Mouse (Mus musculus): ENCODE results near the gene Diaph2. TPM values are rescaled to one million over a fixed set of nuclear protein-coding genes. Genes with fewer than 3 reads are reported as not detected.

Diaph2 gene
- polyA plus RNA-seq, 1 experiment, result 5.0 TPM

DNA sequence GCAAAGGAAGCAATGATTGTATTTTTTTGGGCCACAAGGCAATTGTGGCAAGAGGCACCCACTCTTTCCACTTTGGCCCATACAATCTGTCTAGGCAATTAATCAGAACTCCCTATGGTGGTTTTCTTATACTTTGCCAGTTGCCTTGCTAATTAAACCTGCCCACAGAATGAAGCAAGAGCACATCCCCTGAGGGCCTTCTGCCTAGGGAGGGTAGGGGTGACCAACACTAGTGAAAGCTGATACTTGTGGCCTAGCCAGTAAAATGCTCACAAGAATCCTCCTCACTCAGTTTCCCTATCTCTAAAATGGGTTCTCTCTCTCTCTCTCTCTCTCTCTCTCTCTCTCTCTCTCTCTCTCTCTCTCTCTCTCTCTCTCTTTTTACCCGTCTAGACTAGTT, 440 bp upstream of the Diaph2 start:
- WGBS, result 22% methylated on average over 1 of the region's 1 CpGs
- peak in 1 of 2 experiments; percentile 5 for DNase-seq
- no peak for TF ChIP-seq POLR2A (IDR thresholded peaks at IDR 0.05; ENCODE audit: borderline replicate concordance, insufficient read depth, low read length)
- TF ChIP-seq CTCF (IDR thresholded peaks at IDR 0.05; ENCODE audit: borderline replicate concordance, insufficient read depth, low read depth, low read length), result no peak
- Histone ChIP-seq H3K4me3 (replicated peaks; ENCODE audit: insufficient read depth, low read depth, low read length) (peak overlapping the region; percentile 63), H3K4me1 (ENCODE audit: control insufficient read depth, insufficient read depth, low read length) (no peaks in the 10 kb centered on the region), H3K27me3 (ENCODE audit: control insufficient read depth, insufficient read depth, low read length) (no peaks in the 10 kb centered on the region), H3K27ac (ENCODE audit: insufficient read depth, low read length) (no peak overlapping the region)

DNA sequence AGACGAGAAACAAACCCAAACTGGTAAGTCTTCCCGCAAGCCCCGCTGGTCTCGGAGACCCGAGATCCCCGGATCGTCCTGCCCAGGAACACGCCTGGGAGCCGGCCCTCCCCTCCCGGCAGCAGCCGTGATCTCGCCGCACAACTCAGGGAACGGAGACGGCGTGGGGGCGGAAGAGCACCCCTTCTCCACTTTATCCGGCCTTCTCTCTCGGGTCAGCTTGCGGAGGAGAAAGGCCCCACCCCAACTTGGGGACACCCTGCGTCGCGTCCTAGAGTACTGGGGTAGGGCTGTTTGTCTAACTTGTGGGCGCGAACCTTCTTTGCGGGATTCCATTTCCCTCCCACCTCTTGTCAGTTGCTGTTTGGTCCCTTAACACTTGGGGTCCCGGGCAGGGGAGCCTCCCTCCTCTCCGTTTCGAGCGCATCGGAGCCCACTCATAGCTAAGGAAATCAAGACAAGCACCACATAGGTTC, 590 bp downstream of the Diaph2 start:
- WGBS, result 5% methylated on average over 31 of the region's 31 CpGs
- peak overlapping the region; percentile 44; the same call in 1 of the 2 replicates for H3K27ac ChIP-seq (ENCODE audit: insufficient read depth, low read length)
- no peak for DNase-seq
- no peaks in the 10 kb centered on the region for H3K27me3 ChIP-seq (ENCODE audit: control insufficient read depth, insufficient read depth, low read length)
- no peaks in the 10 kb centered on the region for H3K4me1 ChIP-seq (ENCODE audit: control insufficient read depth, insufficient read depth, low read length)
- H3K4me3 ChIP-seq (replicated peaks; ENCODE audit: insufficient read depth, low read depth, low read length), result peak overlapping the region; percentile 63
- no peak for TF ChIP-seq POLR2A (IDR thresholded peaks at IDR 0.05; ENCODE audit: borderline replicate concordance, insufficient read depth, low read length)
- TF ChIP-seq CTCF (IDR thresholded peaks at IDR 0.05; ENCODE audit: borderline replicate concordance, insufficient read depth, low read depth, low read length), result no peak

DNA sequence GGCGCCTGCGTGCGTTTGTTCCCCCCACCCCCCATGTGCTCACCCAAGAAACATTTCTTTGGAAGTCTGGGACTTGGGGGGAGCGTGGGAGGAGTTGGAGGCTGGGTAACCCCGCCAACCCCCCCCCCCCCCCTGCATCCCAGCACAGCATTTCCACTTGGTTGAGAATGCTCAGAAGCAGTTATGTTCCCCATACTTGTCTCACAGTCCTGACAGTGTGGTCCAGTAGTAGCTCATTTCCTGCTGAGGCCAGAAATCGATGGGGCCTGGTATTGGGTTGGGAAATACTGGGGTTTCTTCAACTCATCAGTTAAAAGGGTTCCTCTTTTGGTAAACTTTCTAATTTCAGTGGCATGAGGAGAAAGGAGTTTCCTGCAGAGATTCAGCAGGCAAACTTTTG, 1.1 kb downstream of the Diaph2 start:
- WGBS, result 4% methylated on average over 6 of the region's 6 CpGs
- Histone ChIP-seq H3K4me1 (ENCODE audit: control insufficient read depth, insufficient read depth, low read length) (no peaks in the 10 kb centered on the region), H3K27me3 (ENCODE audit: control insufficient read depth, insufficient read depth, low read length) (no peaks in the 10 kb centered on the region), H3K4me3 (replicated peaks; ENCODE audit: insufficient read depth, low read depth, low read length) (peak overlapping the region; percentile 63), H3K27ac (ENCODE audit: insufficient read depth, low read length) (no peak overlapping the region)
- no peak for TF ChIP-seq CTCF (IDR thresholded peaks at IDR 0.05; ENCODE audit: borderline replicate concordance, insufficient read depth, low read depth, low read length)
- TF ChIP-seq POLR2A (IDR thresholded peaks at IDR 0.05; ENCODE audit: borderline replicate concordance, insufficient read depth, low read length), result no peak
- no peak for DNase-seq

- no peak overlapping the region for H3K27ac ChIP-seq (ENCODE audit: insufficient read depth, low read length)
- DNase-seq, result peak in 1 of 2 experiments; percentile 23
- no peaks in the 10 kb centered on the region for H3K4me1 ChIP-seq (ENCODE audit: control insufficient read depth, insufficient read depth, low read length)
- H3K27me3 ChIP-seq (ENCODE audit: control insufficient read depth, insufficient read depth, low read length), result no peaks in the 10 kb centered on the region
- no peak overlapping the region for H3K4me3 ChIP-seq (replicated peaks; ENCODE audit: insufficient read depth, low read depth, low read length)
- no peak for TF ChIP-seq CTCF (IDR thresholded peaks at IDR 0.05; ENCODE audit: borderline replicate concordance, insufficient read depth, low read depth, low read length)
These were observed 7.1 kb downstream of the Diaph2 start for GRCm38 (mm10) chrX:129756606-129757005.

DNA sequence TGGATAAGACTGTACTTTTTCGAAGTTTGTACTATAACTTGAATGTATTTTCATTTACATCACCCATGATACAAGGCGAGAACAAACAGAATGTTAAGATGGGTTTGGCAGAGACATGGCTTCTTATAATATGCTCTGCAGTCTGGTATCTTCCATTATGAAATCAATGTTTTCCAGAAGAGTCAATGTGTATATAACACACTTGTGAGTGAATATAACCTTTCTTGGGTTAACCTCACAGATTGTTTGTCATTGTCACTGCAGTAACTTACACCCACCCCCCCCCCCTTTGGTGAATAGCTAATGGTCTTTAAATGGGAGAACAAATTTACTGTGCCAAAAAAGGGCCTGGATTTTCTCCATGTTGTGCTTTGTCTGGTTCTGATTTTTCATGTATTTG, 13.1 kb downstream of the Diaph2 start:
- Histone ChIP-seq H3K4me3 (replicated peaks; ENCODE audit: insufficient read depth, low read depth, low read length) (no peak overlapping the region), H3K4me1 (ENCODE audit: control insufficient read depth, insufficient read depth, low read length) (no peaks in the 10 kb centered on the region; the same call in 1 of the 2 replicates), H3K27me3 (ENCODE audit: control insufficient read depth, insufficient read depth, low read length) (no peaks in the 10 kb centered on the region), H3K27ac (ENCODE audit: insufficient read depth, low read length) (no peak overlapping the region)
- no peak for DNase-seq
- WGBS, result 89% methylated on average over 2 of the region's 2 CpGs
- TF ChIP-seq CTCF (IDR thresholded peaks at IDR 0.05; ENCODE audit: borderline replicate concordance, insufficient read depth, low read depth, low read length) (no peak), POLR2A (IDR thresholded peaks at IDR 0.05; ENCODE audit: borderline replicate concordance, insufficient read depth, low read length) (no peak)

DNA sequence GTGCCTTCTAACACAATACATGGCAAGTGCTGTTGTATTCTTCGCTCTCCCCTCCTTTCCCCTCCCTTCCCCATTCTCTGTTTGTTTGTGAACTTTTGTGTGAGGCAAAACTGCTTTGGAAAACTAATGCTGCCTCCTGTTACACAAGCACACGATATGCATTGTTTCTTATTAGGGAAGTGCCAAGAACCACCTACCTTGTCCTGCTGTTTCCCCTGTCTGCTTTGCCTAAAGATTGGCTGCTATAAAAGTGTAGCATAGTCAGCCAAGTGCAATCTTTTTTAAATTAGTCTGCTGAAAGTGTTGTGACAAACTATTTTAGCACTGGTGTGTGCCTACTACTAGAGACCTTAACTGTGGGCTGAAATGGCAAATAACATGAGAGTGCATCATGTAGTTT, 15.8 kb downstream of the Diaph2 start:
- Histone ChIP-seq H3K4me1 (ENCODE audit: control insufficient read depth, insufficient read depth, low read length) (no peaks in the 10 kb centered on the region; the same call in 1 of the 2 replicates), H3K4me3 (replicated peaks; ENCODE audit: insufficient read depth, low read depth, low read length) (no peak overlapping the region), H3K27me3 (ENCODE audit: control insufficient read depth, insufficient read depth, low read length) (no peaks in the 10 kb centered on the region), H3K27ac (ENCODE audit: insufficient read depth, low read length) (no peak overlapping the region)
- no peak for TF ChIP-seq CTCF (IDR thresholded peaks at IDR 0.05; ENCODE audit: borderline replicate concordance, insufficient read depth, low read depth, low read length)
- no peak for TF ChIP-seq POLR2A (IDR thresholded peaks at IDR 0.05; ENCODE audit: borderline replicate concordance, insufficient read depth, low read length)
- WGBS, result 50% methylated on average over 2 of the region's 2 CpGs
- peak in 1 of 2 experiments; percentile 46 for DNase-seq

DNA sequence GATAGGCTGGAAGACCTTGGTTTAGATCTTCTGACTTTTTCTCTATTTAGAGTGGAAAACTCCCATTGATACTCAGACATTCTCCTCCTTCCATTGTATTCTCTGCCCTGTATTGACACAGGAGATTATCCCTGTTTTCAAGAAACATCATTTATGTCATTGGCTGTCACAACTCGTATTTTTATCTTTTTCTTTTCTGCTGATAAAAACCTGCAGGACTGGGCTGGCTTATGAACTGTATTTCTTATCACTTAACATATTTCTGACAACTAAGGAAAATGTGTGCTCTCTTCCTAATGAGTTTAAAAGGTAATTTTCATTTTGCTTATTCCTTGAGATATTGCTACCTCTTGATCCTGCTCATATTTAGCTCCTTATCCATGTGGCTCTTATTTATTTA, 17.3 kb downstream of the Diaph2 start:
- Histone ChIP-seq H3K4me3 (replicated peaks; ENCODE audit: insufficient read depth, low read depth, low read length) (no peak overlapping the region), H3K27me3 (ENCODE audit: control insufficient read depth, insufficient read depth, low read length) (no peaks in the 10 kb centered on the region), H3K4me1 (ENCODE audit: control insufficient read depth, insufficient read depth, low read length) (no peaks in the 10 kb centered on the region; the same call in 1 of the 2 replicates), H3K27ac (ENCODE audit: insufficient read depth, low read length) (no peak overlapping the region)
- TF ChIP-seq CTCF (IDR thresholded peaks at IDR 0.05; ENCODE audit: borderline replicate concordance, insufficient read depth, low read depth, low read length) (no peak), POLR2A (IDR thresholded peaks at IDR 0.05; ENCODE audit: borderline replicate concordance, insufficient read depth, low read length) (no peak)
- WGBS, result 88% methylated on average over 1 of the region's 1 CpGs
- DNase-seq, result no peak

GRCm38 (mm10) chrX:129770625-129771024, 21.1 kb downstream of the Diaph2 start:
- no peaks in the 10 kb centered on the region for H3K4me1 ChIP-seq (ENCODE audit: control insufficient read depth, insufficient read depth, low read length)
- no peak for DNase-seq
- no peak overlapping the region for H3K4me3 ChIP-seq (replicated peaks; ENCODE audit: insufficient read depth, low read depth, low read length)
- H3K27me3 ChIP-seq (ENCODE audit: control insufficient read depth, insufficient read depth, low read length), result no peaks in the 10 kb centered on the region
- WGBS, result 26% methylated on average over 2 of the region's 2 CpGs
- no peak overlapping the region for H3K27ac ChIP-seq (ENCODE audit: insufficient read depth, low read length)
- TF ChIP-seq CTCF (IDR thresholded peaks at IDR 0.05; ENCODE audit: borderline replicate concordance, insufficient read depth, low read depth, low read length) (no peak), POLR2A (IDR thresholded peaks at IDR 0.05; ENCODE audit: borderline replicate concordance, insufficient read depth, low read length) (no peak)
